Mouse (Mus musculus): ENCODE results near the gene Cfap77. TPM values are rescaled to one million over a fixed set of nuclear protein-coding genes. Genes with fewer than 3 reads are reported as not detected.

The Cfap77 gene
- polyA plus RNA-seq, 1 experiment = 0.12 TPM

DNA sequence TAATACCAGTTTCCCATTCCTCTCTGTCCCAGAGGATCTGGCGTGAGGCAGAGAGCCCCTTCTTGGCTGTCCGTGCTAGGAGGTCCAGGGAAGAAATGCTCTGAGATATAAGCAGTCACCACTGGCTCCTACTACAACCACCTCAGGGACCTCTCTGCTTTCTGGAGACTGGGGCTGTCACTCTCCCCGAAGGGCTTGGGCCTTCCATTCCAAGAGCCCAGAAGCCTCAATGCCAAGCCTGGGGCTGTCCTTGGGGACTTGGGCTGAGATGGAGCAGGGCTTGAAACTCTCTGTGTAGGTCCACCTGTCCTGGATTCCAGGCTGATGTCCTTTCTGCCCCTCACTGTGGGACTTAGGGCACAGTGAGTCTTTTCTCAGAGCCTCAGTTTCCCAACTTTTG, 144.0 kb downstream of the Cfap77 start:
- TF ChIP-seq MAX (IDR thresholded peaks at IDR 0.05) (no peak), CEBPB (IDR thresholded peaks at IDR 0.05; ENCODE audit: low read depth) (no peak), MYOD1 (IDR thresholded peaks at IDR 0.05; ENCODE audit: control insufficient read depth, insufficient read length, low read depth) (no peak), USF1 (IDR thresholded peaks at IDR 0.05; ENCODE audit: low read depth) (no peak), MYOG (IDR thresholded peaks at IDR 0.05; ENCODE audit: control insufficient read depth, extremely low read depth, insufficient read length) (no peak), CTCF (IDR thresholded peaks at IDR 0.05; ENCODE audit: control insufficient read depth, insufficient read depth, insufficient read length) (no peak), FOSL1 (IDR thresholded peaks at IDR 0.05; ENCODE audit: insufficient read depth, low read length, poor library complexity, severe bottlenecking) (no peak)
- H3ac ChIP-seq (ENCODE audit: control insufficient read depth, insufficient read length, low read depth) = no peak overlapping the region
- no peak overlapping the region for H3K4me3 ChIP-seq (ENCODE audit: insufficient read depth, poor library complexity, severe bottlenecking)
- H3K27me3 ChIP-seq (ENCODE audit: control insufficient read depth, insufficient read depth, insufficient read length) = no peaks in the 10 kb centered on the region
- H3K79me3 ChIP-seq (ENCODE audit: low read depth) = no peaks in the 10 kb centered on the region
- no peaks in the 10 kb centered on the region for H3K79me2 ChIP-seq (ENCODE audit: control insufficient read depth, insufficient read depth)
- peaks cover 8% of the 10 kb centered on the region for H3K36me3 ChIP-seq (ENCODE audit: control insufficient read depth, insufficient read depth)

DNA sequence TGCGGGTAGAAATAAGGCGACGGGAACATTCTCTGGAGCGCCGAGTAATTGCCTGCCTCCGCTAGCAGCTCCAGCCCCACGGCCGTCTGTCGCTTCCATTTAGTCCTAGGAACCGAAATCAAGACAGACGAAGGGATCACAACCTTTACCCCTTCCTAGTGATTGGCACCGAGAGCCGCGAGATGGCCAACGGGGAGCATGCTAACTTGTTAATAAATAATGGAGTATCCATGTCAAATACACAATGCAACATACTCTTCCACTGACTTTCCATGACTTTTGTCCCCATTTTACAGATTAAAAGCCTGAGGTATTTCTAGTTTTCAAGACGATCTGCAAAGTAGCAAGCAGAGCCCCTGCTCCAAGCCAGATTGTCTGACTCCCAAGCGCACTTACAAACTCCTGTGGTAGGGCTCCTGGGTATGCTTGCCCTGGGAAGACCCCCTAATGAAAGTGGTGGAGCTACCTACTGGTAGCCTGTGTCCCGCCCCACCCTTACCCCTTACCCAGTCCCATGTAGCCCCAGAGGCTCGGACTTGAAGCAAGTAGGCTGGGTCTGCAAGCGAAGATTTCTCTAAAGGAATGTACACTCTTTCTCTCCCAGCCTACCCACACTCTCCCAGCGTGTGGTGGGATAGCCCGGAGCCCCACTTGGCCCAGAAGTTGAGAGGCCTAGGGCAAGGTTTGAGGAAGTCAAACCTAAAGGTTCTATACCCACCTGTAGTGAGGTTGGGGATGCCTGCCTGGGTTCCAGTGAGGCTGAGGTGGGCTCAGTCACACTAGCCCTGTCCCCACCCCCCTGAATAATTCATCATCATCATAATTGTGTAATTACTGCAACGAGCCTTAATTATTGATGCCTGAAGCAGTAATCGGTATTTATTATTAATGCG, 144.8 kb downstream of the Cfap77 start:
- no peak for TF ChIP-seq FOSL1 (IDR thresholded peaks at IDR 0.05; ENCODE audit: insufficient read depth, low read length, poor library complexity, severe bottlenecking)
- no peak for TF ChIP-seq CEBPB (IDR thresholded peaks at IDR 0.05; ENCODE audit: low read depth)
- TF ChIP-seq CTCF (IDR thresholded peaks at IDR 0.05; ENCODE audit: control insufficient read depth, insufficient read depth, insufficient read length) = no peak
- no peaks in the 10 kb centered on the region for H3K27me3 ChIP-seq (ENCODE audit: control insufficient read depth, insufficient read depth, insufficient read length)
- no peak overlapping the region for H3K4me3 ChIP-seq (ENCODE audit: insufficient read depth, poor library complexity, severe bottlenecking)

DNA sequence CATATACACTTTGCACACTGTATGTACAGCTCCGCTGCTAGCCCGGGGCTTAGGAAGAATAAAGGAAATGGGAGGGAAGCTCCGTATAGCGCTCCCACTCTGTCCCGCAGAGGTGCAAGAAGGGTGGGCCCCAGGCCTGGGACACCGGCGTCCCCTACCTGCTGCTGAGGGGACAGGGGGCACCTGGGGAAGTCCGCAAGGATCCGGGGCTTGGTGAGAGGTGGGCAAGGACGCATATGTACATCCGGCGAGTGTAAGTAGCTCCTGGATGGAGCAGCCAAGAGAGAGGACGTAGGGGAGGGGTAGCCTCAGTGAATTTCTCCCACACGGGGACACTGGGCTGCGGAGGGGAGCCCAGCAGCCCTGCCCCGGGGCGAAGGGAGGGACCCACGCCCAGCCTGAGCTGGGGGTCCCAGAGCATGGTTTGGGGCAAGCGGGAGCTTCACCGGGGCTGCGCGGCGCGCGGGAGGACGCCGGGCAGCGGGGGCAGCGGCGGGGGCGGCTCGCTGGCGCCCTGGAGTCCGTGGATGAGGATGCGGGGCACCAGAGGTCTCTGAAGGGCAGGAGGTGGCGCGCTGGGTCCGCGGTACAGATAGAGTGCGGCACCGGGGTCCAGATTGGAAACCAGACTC, 145.6 kb downstream of the Cfap77 start:
- no peaks in the 10 kb centered on the region for H3K27me3 ChIP-seq (ENCODE audit: control insufficient read depth, insufficient read depth, insufficient read length)
- H3K79me3 ChIP-seq (ENCODE audit: low read depth) = no peaks in the 10 kb centered on the region
- H3K4me3 ChIP-seq (ENCODE audit: insufficient read depth, poor library complexity, severe bottlenecking) = no peak overlapping the region
- H3K79me2 ChIP-seq (ENCODE audit: control insufficient read depth, insufficient read depth) = no peaks in the 10 kb centered on the region
- peaks cover 23% of the 10 kb centered on the region for H3K36me3 ChIP-seq (ENCODE audit: control insufficient read depth, insufficient read depth)
- H3ac ChIP-seq (ENCODE audit: control insufficient read depth, insufficient read length, low read depth) = no peak overlapping the region
- TF ChIP-seq FOSL1 (IDR thresholded peaks at IDR 0.05; ENCODE audit: insufficient read depth, low read length, poor library complexity, severe bottlenecking) (no peak), MYOG (IDR thresholded peaks at IDR 0.05; ENCODE audit: control insufficient read depth, extremely low read depth, insufficient read length) (no peak), USF1 (IDR thresholded peaks at IDR 0.05; ENCODE audit: low read depth) (no peak)

More for the DNA sequence above, 144.8 kb downstream of the Cfap77 start:
- no peaks in the 10 kb centered on the region for H3K79me2 ChIP-seq (ENCODE audit: control insufficient read depth, insufficient read depth)
- no peak overlapping the region for H3ac ChIP-seq (ENCODE audit: control insufficient read depth, insufficient read length, low read depth)
- no peaks in the 10 kb centered on the region for H3K79me3 ChIP-seq (ENCODE audit: low read depth)
- H3K36me3 ChIP-seq (ENCODE audit: control insufficient read depth, insufficient read depth) = peaks cover 16% of the 10 kb centered on the region

DNA sequence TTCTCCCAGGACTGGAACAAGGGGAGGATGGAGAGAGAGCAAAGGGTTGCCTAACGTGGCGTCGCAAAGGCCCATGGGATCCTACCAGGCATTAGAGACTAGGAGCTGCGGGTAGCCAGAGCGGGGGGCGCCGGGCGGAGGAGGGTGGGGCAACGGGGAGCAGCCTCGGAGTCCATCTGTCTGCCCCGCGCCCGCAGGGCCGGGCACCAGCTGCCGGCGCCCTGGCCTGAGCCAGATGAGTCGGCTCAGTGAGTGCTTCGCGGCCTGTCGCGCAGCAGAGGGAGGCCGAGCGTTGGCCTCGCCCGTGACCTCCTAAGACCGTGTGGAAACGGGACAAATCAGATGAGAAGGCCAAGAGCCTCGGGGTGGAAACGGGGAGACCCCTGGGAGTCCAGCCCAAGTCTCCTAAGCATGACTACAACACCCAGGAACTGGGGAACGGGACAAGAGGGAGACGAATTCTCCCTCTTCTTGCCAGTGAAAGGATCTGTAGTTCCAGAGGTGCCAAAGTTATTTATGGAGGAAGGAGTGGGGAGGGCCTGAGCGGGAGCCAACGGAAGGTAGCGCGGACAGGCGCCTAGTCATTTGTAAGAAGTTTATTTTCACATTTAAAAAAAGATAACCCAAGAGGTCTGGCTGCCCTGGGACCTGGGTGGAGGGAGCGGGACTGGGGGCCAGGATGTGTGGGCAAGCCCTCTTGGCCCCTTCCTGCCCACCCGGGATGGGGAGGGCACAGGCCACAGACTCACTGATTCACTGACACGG, 146.3 kb downstream of the Cfap77 start:
- H3K27me3 ChIP-seq (ENCODE audit: control insufficient read depth, insufficient read depth, insufficient read length) = no peaks in the 10 kb centered on the region
- no peaks in the 10 kb centered on the region for H3K79me3 ChIP-seq (ENCODE audit: low read depth)
- H3ac ChIP-seq (ENCODE audit: control insufficient read depth, insufficient read length, low read depth) = no peak overlapping the region
- no peaks in the 10 kb centered on the region for H3K79me2 ChIP-seq (ENCODE audit: control insufficient read depth, insufficient read depth)
- TF ChIP-seq MAX (IDR thresholded peaks at IDR 0.05) = no peak
- no peak for TF ChIP-seq FOSL1 (IDR thresholded peaks at IDR 0.05; ENCODE audit: insufficient read depth, low read length, poor library complexity, severe bottlenecking)
- TF ChIP-seq CTCF (IDR thresholded peaks at IDR 0.05; ENCODE audit: control insufficient read depth, insufficient read depth, insufficient read length) = no peak
- TF ChIP-seq MYOG (IDR thresholded peaks at IDR 0.05; ENCODE audit: control insufficient read depth, extremely low read depth, insufficient read length) = no peak
- TF ChIP-seq MYOD1 (IDR thresholded peaks at IDR 0.05; ENCODE audit: control insufficient read depth, insufficient read length, low read depth) = no peak
- no peak for TF ChIP-seq USF1 (IDR thresholded peaks at IDR 0.05; ENCODE audit: low read depth)
- peaks cover 29% of the 10 kb centered on the region for H3K36me3 ChIP-seq (ENCODE audit: control insufficient read depth, insufficient read depth)
- H3K4me3 ChIP-seq (ENCODE audit: insufficient read depth, poor library complexity, severe bottlenecking) = no peak overlapping the region

DNA sequence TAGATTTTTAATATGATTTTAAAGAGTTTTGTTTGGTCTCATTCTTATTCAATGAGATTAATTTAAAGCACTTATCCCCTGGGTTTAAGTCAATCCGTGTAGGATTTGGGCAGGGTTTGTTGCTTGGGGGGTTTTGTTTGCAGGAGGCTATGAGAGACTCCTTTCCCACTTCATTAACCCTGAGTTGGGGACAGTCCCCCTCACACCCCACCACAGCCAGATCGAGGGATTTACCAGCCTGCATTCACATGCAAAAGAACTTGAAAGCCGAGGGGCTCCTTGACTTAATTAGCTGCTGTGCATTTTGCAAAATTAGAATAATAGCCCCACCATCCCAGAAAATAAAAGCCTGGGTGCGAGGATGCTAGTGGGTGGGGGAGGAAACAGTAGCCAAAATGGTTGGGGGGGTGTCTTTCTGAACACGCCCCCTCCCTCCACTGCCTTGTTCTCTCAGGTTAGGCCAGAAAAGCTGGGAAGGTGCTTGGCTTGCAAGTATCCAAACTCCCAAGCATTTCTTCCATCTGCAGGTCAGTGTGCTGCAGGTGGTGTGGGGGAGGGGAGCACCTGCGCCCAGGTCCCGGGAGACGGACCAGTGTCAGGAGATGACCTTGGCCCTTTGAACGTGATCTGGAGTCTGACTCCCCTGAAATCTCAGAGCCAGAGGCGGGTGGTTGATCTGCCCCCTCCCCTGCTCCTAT, 147.0 kb downstream of the Cfap77 start:
- no peak overlapping the region for H3ac ChIP-seq (ENCODE audit: control insufficient read depth, insufficient read length, low read depth)
- no peaks in the 10 kb centered on the region for H3K79me3 ChIP-seq (ENCODE audit: low read depth)
- peaks cover 34% of the 10 kb centered on the region for H3K36me3 ChIP-seq (ENCODE audit: control insufficient read depth, insufficient read depth)
- H3K79me2 ChIP-seq (ENCODE audit: control insufficient read depth, insufficient read depth) = no peaks in the 10 kb centered on the region
- no peaks in the 10 kb centered on the region for H3K27me3 ChIP-seq (ENCODE audit: control insufficient read depth, insufficient read depth, insufficient read length)
- H3K4me3 ChIP-seq (ENCODE audit: insufficient read depth, poor library complexity, severe bottlenecking) = no peak overlapping the region
- no peak for TF ChIP-seq MYOG (IDR thresholded peaks at IDR 0.05; ENCODE audit: control insufficient read depth, extremely low read depth, insufficient read length)
- no peak for TF ChIP-seq CEBPB (IDR thresholded peaks at IDR 0.05; ENCODE audit: low read depth)
- no peak for TF ChIP-seq MYOD1 (IDR thresholded peaks at IDR 0.05; ENCODE audit: control insufficient read depth, insufficient read length, low read depth)
- no peak for TF ChIP-seq USF1 (IDR thresholded peaks at IDR 0.05; ENCODE audit: low read depth)
- no peak for TF ChIP-seq MAX (IDR thresholded peaks at IDR 0.05)
- TF ChIP-seq CTCF (IDR thresholded peaks at IDR 0.05; ENCODE audit: control insufficient read depth, insufficient read depth, insufficient read length) = no peak
- TF ChIP-seq FOSL1 (IDR thresholded peaks at IDR 0.05; ENCODE audit: insufficient read depth, low read length, poor library complexity, severe bottlenecking) = no peak
